Mouse (Mus musculus): ENCODE measurements around the gene Rapgef5. TPM values are rescaled to one million over a fixed set of nuclear protein-coding genes. Genes with fewer than 3 reads are reported as not detected.

The Rapgef5 gene
- polyA plus RNA-seq, 2 experiments: 1.2 to 1.5 TPM

GRCm38 (mm10) chr12:117679795-117680194 is 163.5 kb downstream of the Rapgef5 start:
- Histone ChIP-seq H3K4me3 (ENCODE audit: insufficient read depth in 1 of 2, low read depth in 2 of 2, low read length in 2 of 2) (no peak overlapping the region), H3K27me3 (ENCODE audit: control insufficient read depth, insufficient read depth, low read length) (no peaks in the 10 kb centered on the region), H3K36me3 (replicated peaks; ENCODE audit: control insufficient read depth, insufficient read depth, low read depth) (no peaks in the 10 kb centered on the region), H3K4me2 (ENCODE audit: low read depth) (no peak overlapping the region), H3K9ac (replicated peaks) (no peak overlapping the region), H3K9me3 (ENCODE audit: control insufficient read depth, low read length) (no peaks in the 10 kb centered on the region), H3K27ac (no peak overlapping the region), H3K4me1 (replicated peaks; ENCODE audit: control insufficient read depth in 2 of 2, insufficient read depth in 2 of 2, low read length in 1 of 2) (no peaks in the 10 kb centered on the region)
- DNase-seq (ENCODE audit: low read depth in 3 of 3, low spot score in 3 of 3): no peak
- ATAC-seq (ENCODE audit: insufficient read depth): no peak
- WGBS (ENCODE audit: insufficient replicate concordance): 26% methylated on average over 4 of the region's 4 CpGs
- TF ChIP-seq EP300 (IDR thresholded peaks at IDR 0.05; ENCODE audit: low read depth): no peak
- no peak for TF ChIP-seq CTCF (IDR thresholded peaks at IDR 0.05; ENCODE audit: low read depth)

DNA sequence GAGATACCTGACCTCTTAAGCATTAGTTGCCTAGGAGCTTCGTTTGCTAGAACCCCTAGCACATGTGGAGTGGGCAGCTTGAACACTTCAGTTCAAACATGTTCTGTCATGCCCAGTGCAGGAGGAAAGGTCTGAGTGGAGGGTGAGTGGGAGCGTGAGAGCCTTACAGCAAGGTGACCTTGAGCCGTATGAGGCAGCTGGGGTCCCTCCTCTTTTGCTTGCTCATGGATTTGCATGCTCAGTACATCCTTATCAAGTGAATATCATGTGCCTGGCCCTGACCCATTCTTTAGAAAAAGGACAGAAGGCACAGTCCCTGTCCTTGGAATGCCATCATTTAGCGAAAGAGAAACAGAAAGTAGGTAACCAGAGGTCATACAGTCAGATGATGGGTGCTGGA is 165.0 kb downstream of the Rapgef5 start:
- TF ChIP-seq CTCF (IDR thresholded peaks at IDR 0.05; ENCODE audit: low read depth): no peak
- no peak for TF ChIP-seq EP300 (IDR thresholded peaks at IDR 0.05; ENCODE audit: low read depth)

GRCm38 (mm10) chr12:117683377-117683776 is 167.1 kb downstream of the Rapgef5 start:
- Histone ChIP-seq H3K4me2 (ENCODE audit: low read depth) (no peak overlapping the region), H3K9ac (replicated peaks) (no peak overlapping the region), H3K4me1 (replicated peaks; ENCODE audit: control insufficient read depth in 2 of 2, insufficient read depth in 2 of 2, low read length in 1 of 2) (no peaks in the 10 kb centered on the region), H3K36me3 (replicated peaks; ENCODE audit: control insufficient read depth, insufficient read depth, low read depth) (no peaks in the 10 kb centered on the region), H3K27me3 (ENCODE audit: control insufficient read depth, insufficient read depth, low read length) (no peaks in the 10 kb centered on the region), H3K9me3 (ENCODE audit: control insufficient read depth, low read length) (no peaks in the 10 kb centered on the region), H3K4me3 (ENCODE audit: insufficient read depth in 1 of 2, low read depth in 2 of 2, low read length in 2 of 2) (no peak overlapping the region), H3K27ac (no peak overlapping the region)
- ATAC-seq (ENCODE audit: insufficient read depth): no peak
- no peak for DNase-seq (ENCODE audit: low read depth in 3 of 3, low spot score in 3 of 3)
- WGBS (ENCODE audit: insufficient replicate concordance): 43% methylated on average over 2 of the region's 2 CpGs
- no peak for TF ChIP-seq EP300 (IDR thresholded peaks at IDR 0.05; ENCODE audit: low read depth)
- TF ChIP-seq CTCF (IDR thresholded peaks at IDR 0.05; ENCODE audit: low read depth): no peak

More for the DNA sequence above, 165.0 kb downstream of the Rapgef5 start:
- Histone ChIP-seq H3K27ac (no peak overlapping the region), H3K9ac (replicated peaks) (no peak overlapping the region), H3K4me2 (ENCODE audit: low read depth) (no peak overlapping the region), H3K4me3 (ENCODE audit: insufficient read depth in 1 of 2, low read depth in 2 of 2, low read length in 2 of 2) (no peak overlapping the region), H3K36me3 (replicated peaks; ENCODE audit: control insufficient read depth, insufficient read depth, low read depth) (no peaks in the 10 kb centered on the region), H3K4me1 (replicated peaks; ENCODE audit: control insufficient read depth in 2 of 2, insufficient read depth in 2 of 2, low read length in 1 of 2) (no peaks in the 10 kb centered on the region), H3K27me3 (ENCODE audit: control insufficient read depth, insufficient read depth, low read length) (no peaks in the 10 kb centered on the region), H3K9me3 (ENCODE audit: control insufficient read depth, low read length) (no peaks in the 10 kb centered on the region)
- ATAC-seq (ENCODE audit: insufficient read depth) (no peak), DNase-seq (ENCODE audit: low read depth in 3 of 3, low spot score in 3 of 3) (no peak)
- 52% methylated on average over 4 of the region's 4 CpGs for WGBS (ENCODE audit: insufficient replicate concordance)

- DNase-seq (ENCODE audit: low read depth in 3 of 3, low spot score in 3 of 3): no peak
- TF ChIP-seq CTCF (IDR thresholded peaks at IDR 0.05; ENCODE audit: low read depth) (no peak), EP300 (IDR thresholded peaks at IDR 0.05; ENCODE audit: low read depth) (no peak)
- Histone ChIP-seq H3K4me2 (ENCODE audit: low read depth) (no peak overlapping the region), H3K36me3 (replicated peaks; ENCODE audit: control insufficient read depth, insufficient read depth, low read depth) (no peaks in the 10 kb centered on the region), H3K27me3 (ENCODE audit: control insufficient read depth, insufficient read depth, low read length) (no peaks in the 10 kb centered on the region), H3K4me3 (ENCODE audit: insufficient read depth in 1 of 2, low read depth in 2 of 2, low read length in 2 of 2) (no peak overlapping the region), H3K9ac (replicated peaks) (no peak overlapping the region), H3K9me3 (ENCODE audit: control insufficient read depth, low read length) (no peaks in the 10 kb centered on the region), H3K4me1 (replicated peaks; ENCODE audit: control insufficient read depth in 2 of 2, insufficient read depth in 2 of 2, low read length in 1 of 2) (no peaks in the 10 kb centered on the region), H3K27ac (no peak overlapping the region)
- ATAC-seq (ENCODE audit: insufficient read depth): no peak
- WGBS (ENCODE audit: insufficient replicate concordance): 44% methylated on average over 3 of the region's 3 CpGs
Measured at GRCm38 (mm10) chr12:117683984-117684383, 167.7 kb downstream of the Rapgef5 start.

DNA sequence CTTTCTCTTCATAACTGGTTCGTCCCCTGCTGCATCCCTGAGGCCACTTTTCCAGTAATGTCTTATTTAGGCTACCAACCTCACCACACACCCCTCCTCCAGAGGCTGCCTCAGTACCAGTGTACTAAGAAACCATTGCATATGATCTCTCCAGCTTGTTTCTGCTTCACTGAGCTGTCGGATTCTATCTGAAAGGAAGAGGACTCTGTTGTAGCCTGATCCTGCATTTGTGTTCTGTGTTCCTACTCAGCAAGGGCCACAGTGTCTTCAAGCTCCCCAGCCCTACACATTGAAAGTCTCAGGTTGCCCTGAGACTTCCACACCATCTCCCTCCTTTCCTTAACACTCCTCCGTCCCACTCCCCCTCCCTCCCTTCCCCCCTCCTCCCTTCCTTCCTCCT is 168.5 kb downstream of the Rapgef5 start:
- ATAC-seq (ENCODE audit: insufficient read depth) (no peak), DNase-seq (ENCODE audit: low read depth in 3 of 3, low spot score in 3 of 3) (no peak)
- H3K36me3 ChIP-seq (replicated peaks; ENCODE audit: control insufficient read depth, insufficient read depth, low read depth): no peaks in the 10 kb centered on the region
- no peaks in the 10 kb centered on the region for H3K27me3 ChIP-seq (ENCODE audit: control insufficient read depth, insufficient read depth, low read length)
- TF ChIP-seq EP300 (IDR thresholded peaks at IDR 0.05; ENCODE audit: low read depth): no peak
- TF ChIP-seq CTCF (IDR thresholded peaks at IDR 0.05; ENCODE audit: low read depth): no peak
- H3K4me3 ChIP-seq (ENCODE audit: insufficient read depth in 1 of 2, low read depth in 2 of 2, low read length in 2 of 2): no peak overlapping the region
- H3K27ac ChIP-seq: no peak overlapping the region
- H3K4me2 ChIP-seq (ENCODE audit: low read depth): no peak overlapping the region
- no peaks in the 10 kb centered on the region for H3K9me3 ChIP-seq (ENCODE audit: control insufficient read depth, low read length)
- WGBS (ENCODE audit: insufficient replicate concordance): 53% methylated on average over 3 of the region's 3 CpGs
- no peaks in the 10 kb centered on the region for H3K4me1 ChIP-seq (replicated peaks; ENCODE audit: control insufficient read depth in 2 of 2, insufficient read depth in 2 of 2, low read length in 1 of 2)
- H3K9ac ChIP-seq (replicated peaks): no peak overlapping the region

Data from liver, embryonic 14.5 days (tissue).